Comparison of ENCODE assay signal across 8 mouse cellular contexts in genomic region chr7:126487617-126488385, GRCm38 (mm10). TPM values are rescaled to one million over a fixed set of nuclear protein-coding genes. Genes with fewer than 3 reads are reported as not detected.
A peak's percentile ranks its signal among the peaks of the same experiment; 100 is the strongest.
DNase-seq lines count a peak whose midpoint lies in the region; ATAC-seq and TF ChIP-seq lines count a peak whose summit lies in the region.
"Not testable (repeated sequence)": the region's sequence is repeated elsewhere in the genome, so short reads cannot be mapped to it uniquely, and the experiment has no call there.

No protein-coding gene starts in this region.

- H3K9ac ChIP-seq in ES-Bruce4 (ENCODE audit: low read depth, poor library complexity, severe bottlenecking): peak overlapping the region; percentile 88
- peak overlapping the region; percentile 71 for H3K9ac ChIP-seq in embryonic facial prominence, embryonic 14.5 days (ENCODE audit: low read depth, low read length)
- H3K9ac ChIP-seq in hindbrain, embryonic 14.5 days: peak overlapping the region; percentile 73
- H3K9ac ChIP-seq in liver, embryonic 16.5 days (ENCODE audit: low read depth, low read length): peak overlapping the region; percentile 74
- H3K9ac ChIP-seq in midbrain, embryonic 14.5 days (replicated peaks; ENCODE audit: low read length): peak overlapping the region; percentile 64
- H3K9ac ChIP-seq in stomach, embryonic 15.5 days: peak overlapping the region; percentile 74

- H3K9me3 ChIP-seq in ES-Bruce4 (replicated peaks; ENCODE audit: control insufficient read depth, insufficient read depth, low read length, poor library complexity, severe bottlenecking); embryonic facial prominence, embryonic 14.5 days (ENCODE audit: control insufficient read depth, low read length); hindbrain, embryonic 14.5 days (ENCODE audit: control insufficient read depth, low read length); liver, embryonic 16.5 days (replicated peaks; ENCODE audit: control insufficient read depth, low read length); midbrain, embryonic 14.5 days (ENCODE audit: control insufficient read depth, low read length); stomach, embryonic 15.5 days: not testable (repeated sequence)

- peak overlapping the region; percentile 96 for H3K4me2 ChIP-seq in embryonic facial prominence, embryonic 14.5 days (ENCODE audit: low read depth, low read length)
- peak overlapping the region; percentile 96 for H3K4me2 ChIP-seq in hindbrain, embryonic 14.5 days (replicated peaks)
- H3K4me2 ChIP-seq in liver, embryonic 16.5 days (ENCODE audit: low read depth, low read length): peak overlapping the region; percentile 62
- H3K4me2 ChIP-seq in midbrain, embryonic 14.5 days (ENCODE audit: low read length): peak overlapping the region; percentile 77
- H3K4me2 ChIP-seq in stomach, embryonic 15.5 days: peak overlapping the region; percentile 90

- peak overlapping the region; percentile 93 for H3K4me3 ChIP-seq in ES-Bruce4 (ENCODE audit: low read depth, low read length)
- peak overlapping the region; percentile 63 for H3K4me3 ChIP-seq in embryonic facial prominence, embryonic 14.5 days (ENCODE audit: low read depth, low read length)
- H3K4me3 ChIP-seq in gastrocnemius, adult 2 months: peak overlapping the region; percentile 89
- H3K4me3 ChIP-seq in hindbrain, embryonic 14.5 days (replicated peaks; ENCODE audit: low read length): peak overlapping the region; percentile 57
- H3K4me3 ChIP-seq in layer of hippocampus, adult 2 months: peak overlapping the region; percentile 88
- peak overlapping the region; percentile 81 for H3K4me3 ChIP-seq in liver, embryonic 16.5 days (ENCODE audit: low read depth, low read length)
- peak overlapping the region; percentile 59 for H3K4me3 ChIP-seq in midbrain, embryonic 14.5 days (replicated peaks; ENCODE audit: low read depth, low read length)
- peak overlapping the region; percentile 73 for H3K4me3 ChIP-seq in stomach, embryonic 15.5 days (replicated peaks)

- not testable (repeated sequence) for H3K27me3 ChIP-seq in ES-Bruce4 (ENCODE audit: control insufficient read depth, insufficient read depth, low read length, poor library complexity, severe bottlenecking); embryonic facial prominence, embryonic 14.5 days (replicated peaks; ENCODE audit: control insufficient read depth, insufficient read depth, low read length); hindbrain, embryonic 14.5 days (ENCODE audit: control insufficient read depth, insufficient read depth, low read length); liver, embryonic 16.5 days (ENCODE audit: control insufficient read depth, insufficient read depth, low read depth, low read length); midbrain, embryonic 14.5 days (ENCODE audit: control insufficient read depth, insufficient read depth, low read length); stomach, embryonic 15.5 days (replicated peaks)

- DNase-seq in embryonic facial prominence, embryonic 14.5 days (ENCODE audit: low spot score); gastrocnemius, adult 2 months; hindbrain, embryonic 14.5 days (ENCODE audit: low spot score); layer of hippocampus, adult 2 months (ENCODE audit: low spot score in 2 of 2); midbrain, embryonic 14.5 days: not testable (repeated sequence)

- H3K36me3 ChIP-seq in ES-Bruce4 (ENCODE audit: control insufficient read depth, insufficient read depth, low read length, poor library complexity, severe bottlenecking): peaks cover 30% of the 10 kb centered on the region
- peaks cover 33% of the 10 kb centered on the region for H3K36me3 ChIP-seq in embryonic facial prominence, embryonic 14.5 days (ENCODE audit: control insufficient read depth, insufficient read depth, low read length)
- H3K36me3 ChIP-seq in hindbrain, embryonic 14.5 days (replicated peaks; ENCODE audit: control insufficient read depth, insufficient read depth): peaks cover 37% of the 10 kb centered on the region
- H3K36me3 ChIP-seq in liver, embryonic 16.5 days (ENCODE audit: control insufficient read depth, insufficient read depth): peaks cover 16% of the 10 kb centered on the region
- H3K36me3 ChIP-seq in midbrain, embryonic 14.5 days (ENCODE audit: control insufficient read depth, insufficient read depth, low read length): peaks cover 35% of the 10 kb centered on the region
- peaks cover 21% of the 10 kb centered on the region for H3K36me3 ChIP-seq in stomach, embryonic 15.5 days

- TF ChIP-seq CTCF in ES-Bruce4 (IDR thresholded peaks at IDR 0.05; ENCODE audit: low read depth, low read length); gastrocnemius, adult 2 months (IDR thresholded peaks at IDR 0.05); layer of hippocampus, adult 2 months (conservative IDR thresholded peaks at IDR 0.05): not testable (repeated sequence)

- WGBS in embryonic facial prominence, embryonic 14.5 days: 21% methylated on average over 16 of the region's 25 CpGs
- WGBS in hindbrain, embryonic 14.5 days: 19% methylated on average over 21 of the region's 25 CpGs
- WGBS in liver, embryonic 16.5 days (ENCODE audit: insufficient replicate concordance): 5% methylated on average over 15 of the region's 25 CpGs
- WGBS in midbrain, embryonic 14.5 days: 24% methylated on average over 20 of the region's 25 CpGs
- WGBS in stomach, embryonic 15.5 days: 16% methylated on average over 25 of the region's 25 CpGs

- not testable (repeated sequence) for TF ChIP-seq EP300 in ES-Bruce4 (IDR thresholded peaks at IDR 0.05; ENCODE audit: insufficient read depth, low read depth, low read length)

- H3K27ac ChIP-seq in ES-Bruce4 (ENCODE audit: insufficient read depth, low read length); embryonic facial prominence, embryonic 14.5 days (replicated peaks; ENCODE audit: low read depth, low read length); stomach, embryonic 15.5 days: not testable (repeated sequence)
- H3K27ac ChIP-seq in gastrocnemius, adult 2 months: peak overlapping the region; percentile 90
- 0 out of 2 replicates have a peak overlapping the region, but pooled peaks have one; percentile 9 for H3K27ac ChIP-seq in hindbrain, embryonic 14.5 days
- peak overlapping the region; percentile 83 for H3K27ac ChIP-seq in layer of hippocampus, adult 2 months
- peak overlapping the region; percentile 18 for H3K27ac ChIP-seq in liver, embryonic 16.5 days (ENCODE audit: low read length)
- 0 out of 2 replicates have a peak overlapping the region, but pooled peaks have one; percentile 70 for H3K27ac ChIP-seq in midbrain, embryonic 14.5 days (replicated peaks; ENCODE audit: low read depth, low read length)

- H3K4me1 ChIP-seq in ES-Bruce4 (ENCODE audit: control insufficient read depth, insufficient read depth, low read length); embryonic facial prominence, embryonic 14.5 days (ENCODE audit: control insufficient read depth, insufficient read depth, low read length); hindbrain, embryonic 14.5 days (replicated peaks; ENCODE audit: control insufficient read depth, insufficient read depth, low read length); midbrain, embryonic 14.5 days (ENCODE audit: control insufficient read depth, insufficient read depth, low read length): not testable (repeated sequence)
- H3K4me1 ChIP-seq in liver, embryonic 16.5 days (ENCODE audit: control insufficient read depth, low read depth, low read length): peaks cover 15% of the 10 kb centered on the region
- H3K4me1 ChIP-seq in stomach, embryonic 15.5 days: peaks cover 11% of the 10 kb centered on the region

- ATAC-seq in embryonic facial prominence, embryonic 14.5 days (ENCODE audit: low read depth); liver, embryonic 16.5 days (ENCODE audit: low read depth); midbrain, embryonic 14.5 days (ENCODE audit: low FRiP score, low TSS enrichment); stomach, embryonic 15.5 days (ENCODE audit: insufficient read depth, low FRiP score, low read depth): not testable (repeated sequence)
- 0 out of 2 replicates have a peak, but pooled peaks have one; percentile 5 for ATAC-seq in hindbrain, embryonic 14.5 days (ENCODE audit: low FRiP score)

- not testable (repeated sequence) for TF ChIP-seq POLR2A in ES-Bruce4 (IDR thresholded peaks at IDR 0.05; ENCODE audit: insufficient read depth, low read length)

- intact Hi-C loops in gastrocnemius, adult 2 months (cut with DNase I): loop anchor here (2.0 to 5.0 kb wide), 2 partner anchors 15 to 94 kb away; partner anchors contain the start of genes Apobr and Atxn2l

RNA-seq across cellular contexts. Expression of gene Tufm, which starts 0.6 kb away (rescaled TPM):
- polyA plus RNA-seq in ES-Bruce4 (2011; ENCODE audit: insufficient read depth, insufficient read length, low read depth, missing spikeins): 100 and 102 TPM in 2 replicates
- polyA plus RNA-seq in embryonic facial prominence, embryonic 14.5 days (2014; fragmentation: Nextera tagmentation; extraction: Ambion mirVana): 127 and 130 TPM in 2 replicates
- total RNA-seq in gastrocnemius, adult 2 months (2021): 100 to 1,000 TPM; 111 to 141 TPM
- polyA plus RNA-seq in hindbrain, embryonic 14.5 days (2014; fragmentation: Nextera tagmentation; extraction: Ambion mirVana): 116 and 136 TPM in 2 replicates
- 10 to 100 TPM; 81.9 to 86.7 TPM for total RNA-seq in layer of hippocampus, adult 2 months (2021)
- polyA plus RNA-seq in liver, embryonic 16.5 days (2015; fragmentation: Nextera tagmentation; extraction: Ambion mirVana): 81.0 and 84.0 TPM in 2 replicates
- 118 and 135 TPM in 2 replicates for polyA plus RNA-seq in midbrain, embryonic 14.5 days (2014; fragmentation: Nextera tagmentation; extraction: Ambion mirVana)
- polyA plus RNA-seq in stomach, embryonic 15.5 days (2015; fragmentation: Nextera tagmentation; extraction: Ambion mirVana): 149 and 158 TPM in 2 replicates

RNA-seq across cellular contexts. Expression of gene Sh2b1, which starts 12.6 kb away (rescaled TPM):
- 41.8 and 43.8 TPM in 2 replicates for polyA plus RNA-seq in ES-Bruce4 (2011; ENCODE audit: insufficient read depth, insufficient read length, low read depth, missing spikeins)
- 44.3 and 46.3 TPM in 2 replicates for polyA plus RNA-seq in embryonic facial prominence, embryonic 14.5 days (2014; fragmentation: Nextera tagmentation; extraction: Ambion mirVana)
- 10 to 100 TPM; 43.0 to 48.1 TPM for total RNA-seq in gastrocnemius, adult 2 months (2021)
- polyA plus RNA-seq in hindbrain, embryonic 14.5 days (2014; fragmentation: Nextera tagmentation; extraction: Ambion mirVana): 60.3 and 64.1 TPM in 2 replicates
- total RNA-seq in layer of hippocampus, adult 2 months (2021): 10 to 100 TPM; 69.1 to 70.1 TPM
- 14.2 and 14.5 TPM in 2 replicates for polyA plus RNA-seq in liver, embryonic 16.5 days (2015; fragmentation: Nextera tagmentation; extraction: Ambion mirVana)
- polyA plus RNA-seq in midbrain, embryonic 14.5 days (2014; fragmentation: Nextera tagmentation; extraction: Ambion mirVana): 67.5 and 73.1 TPM in 2 replicates
- polyA plus RNA-seq in stomach, embryonic 15.5 days (2015; fragmentation: Nextera tagmentation; extraction: Ambion mirVana): 39.2 and 44.4 TPM in 2 replicates

RNA-seq across cellular contexts. Expression of gene Atxn2l, which starts 15.4 kb away (rescaled TPM):
- polyA plus RNA-seq in ES-Bruce4 (2011; ENCODE audit: insufficient read depth, insufficient read length, low read depth, missing spikeins): 160 and 172 TPM in 2 replicates
- 49.8 and 54.8 TPM in 2 replicates for polyA plus RNA-seq in embryonic facial prominence, embryonic 14.5 days (2014; fragmentation: Nextera tagmentation; extraction: Ambion mirVana)
- total RNA-seq in gastrocnemius, adult 2 months (2021): 10 to 100 TPM; 32.8 to 34.0 TPM
- polyA plus RNA-seq in hindbrain, embryonic 14.5 days (2014; fragmentation: Nextera tagmentation; extraction: Ambion mirVana): 72.6 and 73.7 TPM in 2 replicates
- total RNA-seq in layer of hippocampus, adult 2 months (2021): 100 to 1,000 TPM; 132 to 133 TPM
- polyA plus RNA-seq in liver, embryonic 16.5 days (2015; fragmentation: Nextera tagmentation; extraction: Ambion mirVana): 21.6 and 24.5 TPM in 2 replicates
- 51.8 and 73.2 TPM in 2 replicates for polyA plus RNA-seq in midbrain, embryonic 14.5 days (2014; fragmentation: Nextera tagmentation; extraction: Ambion mirVana)
- polyA plus RNA-seq in stomach, embryonic 15.5 days (2015; fragmentation: Nextera tagmentation; extraction: Ambion mirVana): 44.5 and 53.3 TPM in 2 replicates

RNA-seq across cellular contexts. Expression of gene Atp2a1, which starts 24.9 kb away (rescaled TPM):
- polyA plus RNA-seq in ES-Bruce4 (2011; ENCODE audit: insufficient read depth, insufficient read length, low read depth, missing spikeins): 0.40 and 0.53 TPM in 2 replicates
- 235 and 334 TPM in 2 replicates for polyA plus RNA-seq in embryonic facial prominence, embryonic 14.5 days (2014; fragmentation: Nextera tagmentation; extraction: Ambion mirVana)
- over 10,000 TPM; 21,521 to 26,495 TPM for total RNA-seq in gastrocnemius, adult 2 months (2021)
- polyA plus RNA-seq in hindbrain, embryonic 14.5 days (2014; fragmentation: Nextera tagmentation; extraction: Ambion mirVana): 0.30 and 0.31 TPM in 2 replicates
- under 1 TPM; 0.81 to 0.84 TPM for total RNA-seq in layer of hippocampus, adult 2 months (2021)
- 8.7 and 22.0 TPM in 2 replicates for polyA plus RNA-seq in liver, embryonic 16.5 days (2015; fragmentation: Nextera tagmentation; extraction: Ambion mirVana)
- polyA plus RNA-seq in midbrain, embryonic 14.5 days (2014; fragmentation: Nextera tagmentation; extraction: Ambion mirVana): 0.39 TPM in 1 of 2 replicates, not detected in the other
- 1.7 and 5.7 TPM in 2 replicates for polyA plus RNA-seq in stomach, embryonic 15.5 days (2015; fragmentation: Nextera tagmentation; extraction: Ambion mirVana)

RNA-seq across cellular contexts. Expression of gene Rabep2, which starts 59.2 kb away (rescaled TPM):
- polyA plus RNA-seq in ES-Bruce4 (2011; ENCODE audit: insufficient read depth, insufficient read length, low read depth, missing spikeins): 18.5 and 19.7 TPM in 2 replicates
- polyA plus RNA-seq in embryonic facial prominence, embryonic 14.5 days (2014; fragmentation: Nextera tagmentation; extraction: Ambion mirVana): 26.4 and 28.9 TPM in 2 replicates
- total RNA-seq in gastrocnemius, adult 2 months (2021): 10 to 100 TPM; 14.0 to 14.9 TPM
- polyA plus RNA-seq in hindbrain, embryonic 14.5 days (2014; fragmentation: Nextera tagmentation; extraction: Ambion mirVana): 18.9 and 20.2 TPM in 2 replicates
- total RNA-seq in layer of hippocampus, adult 2 months (2021): 10 to 100 TPM; 13.5 to 14.7 TPM
- polyA plus RNA-seq in liver, embryonic 16.5 days (2015; fragmentation: Nextera tagmentation; extraction: Ambion mirVana): 6.0 and 6.3 TPM in 2 replicates
- polyA plus RNA-seq in midbrain, embryonic 14.5 days (2014; fragmentation: Nextera tagmentation; extraction: Ambion mirVana): 19.6 and 22.1 TPM in 2 replicates
- polyA plus RNA-seq in stomach, embryonic 15.5 days (2015; fragmentation: Nextera tagmentation; extraction: Ambion mirVana): 27.4 and 27.9 TPM in 2 replicates
